Mouse (Mus musculus): ENCODE data around the gene Acad12.
"Not testable (repeated sequence)": the region's sequence is repeated elsewhere in the genome, so short reads cannot be mapped to it uniquely, and the experiment has no call there.

Acad12 gene

GRCm38 (mm10) chr5:121618592-121619513 lies at the start of gene Acad12:
Gene Acad12 (minus strand): TSS chr5:121618938.
- DNase-seq, result peak; percentile 72

- no peak for DNase-seq
Observed at GRCm38 (mm10) chr5:121668411-121668810, 49.7 kb upstream of the Acad12 start.

GRCm38 (mm10) chr5:121667067-121667466 lies 48.3 kb upstream of the Acad12 start:
- DNase-seq, result no peak

GRCm38 (mm10) chr5:121664971-121665370 lies 46.2 kb upstream of the Acad12 start:
- no peak for DNase-seq

GRCm38 (mm10) chr5:121664078-121664477 lies 45.3 kb upstream of the Acad12 start:
- DNase-seq, result no peak

GRCm38 (mm10) chr5:121663456-121663855 lies 44.7 kb upstream of the Acad12 start:
- DNase-seq, result no peak

- DNase-seq, result no peak
Observed at GRCm38 (mm10) chr5:121661494-121661893, 42.8 kb upstream of the Acad12 start.

GRCm38 (mm10) chr5:121660897-121661254 lies 42.1 kb upstream of the Acad12 start:
- DNase-seq, result no peak

- DNase-seq, result peak; percentile 92
Observed at GRCm38 (mm10) chr5:121660059-121660896, 41.5 kb upstream of the Acad12 start, which contains the start of the genes Acad10 and Brap. Gene Acad10 (minus strand): TSS chr5:121660514. Gene Brap (plus strand): TSS chr5:121660563.

GRCm38 (mm10) chr5:121657656-121658055 lies 38.9 kb upstream of the Acad12 start:
- DNase-seq, result not testable (repeated sequence)

GRCm38 (mm10) chr5:121656866-121657265 lies 38.1 kb upstream of the Acad12 start:
- not testable (repeated sequence) for DNase-seq

- no peak for DNase-seq
Observed at GRCm38 (mm10) chr5:121654526-121654925, 35.8 kb upstream of the Acad12 start.

GRCm38 (mm10) chr5:121649134-121649533 lies 30.4 kb upstream of the Acad12 start:
- DNase-seq, result no peak

- DNase-seq, result no peak
Observed at GRCm38 (mm10) chr5:121639601-121640000, 20.9 kb upstream of the Acad12 start.

- no peak for DNase-seq
Observed at GRCm38 (mm10) chr5:121637296-121637695, 18.6 kb upstream of the Acad12 start.

- DNase-seq, result no peak
Observed at GRCm38 (mm10) chr5:121634668-121635067, 15.9 kb upstream of the Acad12 start.

GRCm38 (mm10) chr5:121632804-121633203 lies 14.1 kb upstream of the Acad12 start:
- DNase-seq, result no peak

- not testable (repeated sequence) for DNase-seq
Observed at GRCm38 (mm10) chr5:121631106-121631647, 12.4 kb upstream of the Acad12 start.

- peak; percentile 25 for DNase-seq
Observed at GRCm38 (mm10) chr5:121627871-121628270, 9.1 kb upstream of the Acad12 start.

GRCm38 (mm10) chr5:121623241-121623640 lies 4.5 kb upstream of the Acad12 start:
- DNase-seq, result no peak

GRCm38 (mm10) chr5:121621102-121621501 lies 2.4 kb upstream of the Acad12 start:
- no peak for DNase-seq

GRCm38 (mm10) chr5:121614921-121615320 lies 3.8 kb downstream of the Acad12 start:
- not testable (repeated sequence) for DNase-seq

GRCm38 (mm10) chr5:121612036-121612435 lies 6.7 kb downstream of the Acad12 start:
- no peak for DNase-seq

Data from layer of hippocampus, adult 9-11 months (tissue).